Mouse (Mus musculus) kidney, embryonic 16.5 days (tissue): Measurements from ENCODE around the gene Gpr173. TPM values are rescaled to one million over a fixed set of nuclear protein-coding genes. Genes with fewer than 3 reads are reported as not detected.

Experiments
- ATAC-seq: fragments of 200-750 bp; cut with Nextera tagmentation; 2 replicates; pipeline ENCODE4 v1.8.0; 2017; ENCODE audit warnings: moderate TSS enrichment; ENCODE audit not compliant: low FRiP score, low TSS enrichment
- H3K27ac ChIP-seq: fragments of 300-500 bp; sonication (generic); 2 replicates; pipeline ENCODE4 v1.5.1; 2014; ENCODE audit warnings: low read length
- H3K27me3 ChIP-seq: fragments of 300-500 bp; sonication (generic); 2 replicates; pipeline ENCODE4 v1.6.1; 2014; ENCODE audit warnings: low read length, control low read depth, mixed read lengths; ENCODE audit not compliant: insufficient read depth
- H3K36me3 ChIP-seq: fragments of 300-500 bp; sonication (generic); 2 replicates; pipeline ENCODE4 v1.6.1; 2014; ENCODE audit warnings: low read length, control low read depth, mixed read lengths; ENCODE audit not compliant: insufficient read depth
- H3K4me1 ChIP-seq: fragments of 300-500 bp; sonication (generic); 2 replicates; pipeline ENCODE4 v1.6.1; 2014; ENCODE audit warnings: low read length, control low read depth, mixed read lengths; ENCODE audit not compliant: insufficient read depth
- H3K4me2 ChIP-seq: fragments of 300-500 bp; sonication (generic); replicated peaks from 2 replicates; pipeline ENCODE4 v1.6.1; 2014; ENCODE audit warnings: low read depth, low read length
- H3K4me3 ChIP-seq: fragments of 300-500 bp; sonication (generic); 2 replicates; pipeline ENCODE4 v1.5.1; 2014; ENCODE audit warnings: mild to moderate bottlenecking, low read length
- H3K9ac ChIP-seq: fragments of 300-500 bp; sonication (generic); replicated peaks from 2 replicates; pipeline ENCODE4 v1.6.1; 2014; ENCODE audit warnings: low read length
- H3K9me3 ChIP-seq: fragments of 300-500 bp; sonication (generic); 2 replicates; pipeline ENCODE4 v1.6.1; 2016; ENCODE audit warnings: low read length, control low read depth
- WGBS: fragments of 180-500 bp; shearing (Covaris S2); extraction: QIAGEN DNeasy Blood & Tissue Kit; methylation state at CpG from one replicate; pipeline ENCODE4 v1.1.7; 2014; 5-methylcytosine and 5-hydroxymethylcytosine counted together
- polyA plus RNA-seq: library from polyadenylated mRNA; unstranded; fragments of >200 nt; fragmentation: Nextera tagmentation; extraction: Ambion mirVana; gene quantifications from 2 replicates; pipeline ENCODE4 v1.2.1, GENCODE M21; 2015

Gene Gpr173
- 3.8 and 6.0 TPM in 2 replicates for polyA plus RNA-seq

DNA sequence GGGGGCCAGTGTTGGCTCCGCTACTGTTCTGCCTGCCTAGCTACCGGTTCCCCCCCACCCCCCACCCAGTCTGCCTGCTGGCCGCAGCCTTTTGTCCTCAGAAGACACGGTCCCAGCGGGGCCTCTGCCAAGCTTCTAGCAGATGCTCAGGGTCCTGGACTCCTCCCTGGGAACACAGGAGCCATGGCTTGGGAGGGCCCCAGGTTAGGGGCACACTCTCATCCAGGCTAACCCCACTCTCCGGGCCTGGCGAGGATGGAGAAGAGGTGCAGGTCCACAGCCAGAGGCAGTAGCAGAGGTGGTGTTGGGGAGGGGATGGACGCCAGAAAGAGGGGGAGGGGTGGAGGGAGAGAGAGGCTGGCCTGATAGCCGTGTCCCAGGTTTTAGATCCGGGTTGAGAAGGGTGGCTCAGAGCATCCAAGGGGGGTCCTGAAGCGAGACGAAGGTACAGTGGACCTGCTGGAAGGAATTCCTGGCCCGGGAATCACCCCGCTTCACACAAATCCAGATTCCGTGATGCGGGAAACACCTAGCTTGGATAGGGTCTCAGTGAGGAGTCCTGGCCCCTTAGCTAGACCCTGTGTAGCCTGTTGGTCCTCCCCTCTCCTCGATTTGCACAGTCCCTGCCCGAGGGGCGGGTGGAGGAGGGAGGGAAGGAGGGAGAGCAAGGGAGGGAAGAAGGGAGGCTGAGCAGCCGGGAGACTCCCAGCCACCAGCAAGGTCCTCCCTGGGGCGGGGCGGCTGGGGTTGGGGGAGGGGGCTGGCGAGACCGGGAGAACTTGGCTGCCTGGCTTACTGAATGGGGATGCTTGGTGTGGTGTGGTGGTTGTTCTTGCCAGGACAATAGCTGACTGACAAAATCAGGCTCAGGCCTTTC lies at the start of gene Gpr173:
Gene Gpr173 (minus strand): TSS at position 308 of the 877 bp plus-strand sequence.
- Histone ChIP-seq H3K27me3 (peaks cover 31% of the 10 kb centered on the region; the same call in 1 of the 2 replicates), H3K36me3 (no peaks in the 10 kb centered on the region), H3K4me1 (no peaks in the 10 kb centered on the region), H3K9me3 (no peaks in the 10 kb centered on the region), H3K4me3 (peak within 1 kb of the TSS; percentile 62), H3K9ac (peak within 1 kb of the TSS; percentile 69), H3K27ac (peak within 1 kb of the TSS; percentile 43; the same call in 1 of the 2 replicates), H3K4me2 (peak within 1 kb of the TSS; percentile 55)
- ATAC-seq: peak; percentile 98
- 21% methylated on average over 22 of the region's 24 CpGs for WGBS

DNA sequence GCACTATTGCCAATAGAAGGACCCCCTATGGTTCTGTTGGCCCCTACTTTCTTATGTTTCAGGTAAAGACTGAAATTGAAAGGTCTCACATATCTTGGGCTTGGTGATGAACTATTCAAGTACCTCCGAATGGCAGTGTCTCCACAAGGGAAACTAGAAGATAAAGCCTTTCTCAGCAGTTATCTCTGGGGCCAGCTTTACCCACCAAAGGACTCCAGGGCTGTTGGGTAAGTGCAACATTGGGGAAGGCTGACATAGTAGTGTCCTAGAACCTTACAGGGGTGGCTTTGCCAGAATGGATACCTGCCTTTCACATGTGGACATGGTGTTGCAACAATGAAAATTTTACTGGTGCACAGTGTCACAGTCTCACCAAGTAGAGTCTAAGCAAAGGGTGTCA lies 34.7 kb upstream of the Gpr173 start:
- Histone ChIP-seq H3K4me1 (no peaks in the 10 kb centered on the region), H3K27me3 (peaks cover 35% of the 10 kb centered on the region), H3K4me2 (no peak overlapping the region)

DNA sequence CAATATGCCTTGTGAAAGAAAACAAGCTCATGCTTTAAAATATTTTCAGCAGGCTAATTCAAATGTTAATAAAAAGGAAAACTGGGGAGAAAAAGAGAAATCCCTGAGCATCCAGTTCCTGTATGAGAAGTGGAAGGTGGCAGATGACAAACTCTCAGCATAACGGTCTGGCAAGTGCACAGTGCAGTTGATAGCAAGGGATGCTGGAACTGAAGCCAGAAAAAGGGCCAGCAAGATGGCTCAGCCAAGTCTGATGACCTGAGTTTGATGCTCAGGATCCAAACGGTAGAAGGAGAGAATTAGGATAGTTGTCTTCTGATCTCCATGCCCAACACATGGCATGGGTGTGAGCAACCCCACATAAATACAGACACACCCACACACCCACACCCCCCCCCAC lies 31.6 kb upstream of the Gpr173 start:
- H3K36me3 ChIP-seq: no peaks in the 10 kb centered on the region
- ATAC-seq: no peak
- WGBS: 77% methylated on average over 2 of the region's 2 CpGs

More for the DNA sequence above, 34.7 kb upstream of the Gpr173 start:
- Histone ChIP-seq H3K36me3 (no peaks in the 10 kb centered on the region), H3K9ac (no peak overlapping the region), H3K9me3 (no peaks in the 10 kb centered on the region), H3K4me3 (no peak overlapping the region), H3K27ac (no peak overlapping the region)
- WGBS: 94% methylated on average over 1 of the region's 1 CpGs
- ATAC-seq: no peak

DNA sequence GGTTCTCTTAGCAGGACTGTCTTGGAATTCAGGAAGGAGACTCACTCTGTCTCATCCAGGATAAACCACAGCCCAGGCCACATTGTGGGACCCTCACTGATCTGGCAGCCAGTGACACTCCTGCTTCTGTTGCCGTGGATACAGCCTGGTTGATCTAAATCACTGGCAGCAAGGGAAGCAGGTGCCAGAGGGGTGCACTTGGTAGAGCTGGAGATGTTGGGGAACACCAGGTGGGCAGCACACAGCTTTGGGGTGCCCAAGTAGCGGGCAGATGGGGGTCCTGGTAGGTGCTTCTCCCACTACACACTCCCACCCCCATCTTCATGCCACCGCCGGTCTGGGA lies 479 bp downstream of the Gpr173 start:
- Histone ChIP-seq H3K4me3 (peak overlapping the region; percentile 62), H3K27me3 (peaks cover 29% of the 10 kb centered on the region; the same call in 1 of the 2 replicates), H3K27ac (no peak overlapping the region), H3K4me2 (peak overlapping the region; percentile 55), H3K4me1 (no peaks in the 10 kb centered on the region), H3K36me3 (no peaks in the 10 kb centered on the region), H3K9ac (peak overlapping the region; percentile 69), H3K9me3 (no peaks in the 10 kb centered on the region)
- 20% methylated on average over 4 of the region's 4 CpGs for WGBS
- ATAC-seq: peak; percentile 8; the same call in 1 of the 2 replicates

More for the DNA sequence above, 31.6 kb upstream of the Gpr173 start:
- Histone ChIP-seq H3K9ac (no peak overlapping the region), H3K27me3 (peaks cover 36% of the 10 kb centered on the region), H3K4me2 (no peak overlapping the region), H3K4me1 (no peaks in the 10 kb centered on the region), H3K27ac (no peak overlapping the region), H3K9me3 (no peaks in the 10 kb centered on the region), H3K4me3 (no peak overlapping the region)

DNA sequence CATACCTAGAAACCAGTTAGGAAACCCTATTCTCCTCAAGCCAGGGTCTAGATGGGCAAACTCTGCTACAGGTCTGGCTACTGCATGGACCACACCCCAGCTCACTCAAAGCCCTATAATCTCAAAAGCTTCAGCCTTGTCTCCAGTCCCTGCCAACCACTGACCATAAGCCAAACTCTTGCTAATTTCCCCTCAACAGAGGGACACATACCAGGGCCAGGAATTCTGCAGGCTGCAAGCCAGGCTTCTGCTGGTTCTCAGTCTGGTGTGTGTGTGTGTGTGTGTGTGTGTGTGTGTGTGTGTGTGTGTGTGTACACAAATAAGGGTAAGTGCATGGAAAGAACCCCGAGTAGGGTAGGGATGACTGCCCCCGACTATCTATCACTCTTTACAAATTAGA lies 2.1 kb downstream of the Gpr173 start:
- no peak overlapping the region for H3K27ac ChIP-seq
- 71% methylated on average over 2 of the region's 2 CpGs for WGBS
- peaks cover 32% of the 10 kb centered on the region; the same call in 1 of the 2 replicates for H3K27me3 ChIP-seq
- H3K4me3 ChIP-seq: no peak overlapping the region
- H3K36me3 ChIP-seq: no peaks in the 10 kb centered on the region
- H3K4me2 ChIP-seq: no peak overlapping the region
- no peak overlapping the region for H3K9ac ChIP-seq
- H3K4me1 ChIP-seq: no peaks in the 10 kb centered on the region
- no peaks in the 10 kb centered on the region for H3K9me3 ChIP-seq
- no peak for ATAC-seq

DNA sequence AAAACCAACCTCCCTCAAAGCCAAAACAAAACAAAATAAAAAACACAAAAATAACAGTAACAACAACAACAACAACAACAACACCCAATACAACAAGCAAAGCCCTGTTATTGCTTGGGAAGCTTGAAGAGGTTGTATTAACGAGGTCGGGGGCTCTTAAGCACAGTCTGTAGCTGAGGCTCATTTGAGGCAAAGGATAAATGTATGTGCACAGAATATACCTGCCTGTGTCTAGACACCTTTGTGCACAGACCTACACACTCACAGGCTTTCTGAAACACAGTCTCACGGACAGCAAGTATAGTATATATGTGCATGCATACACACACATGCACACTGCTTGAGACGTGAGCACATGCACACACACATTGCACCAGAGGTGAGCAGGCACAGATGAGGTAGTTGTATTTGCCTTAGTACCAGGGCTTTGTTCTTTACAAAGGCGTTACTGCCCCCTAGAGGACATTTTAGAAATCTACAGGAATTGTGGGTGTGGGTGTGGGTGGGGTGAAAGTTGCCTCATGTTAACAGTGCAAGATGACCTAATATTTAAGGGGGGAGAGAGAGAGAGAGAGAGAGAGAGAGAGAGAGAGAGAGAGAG lies 15.9 kb downstream of the Gpr173 start:
- H3K4me2 ChIP-seq: no peak overlapping the region
- no peak overlapping the region for H3K4me3 ChIP-seq
- H3K4me1 ChIP-seq: no peaks in the 10 kb centered on the region
- H3K27ac ChIP-seq: no peak overlapping the region
- H3K36me3 ChIP-seq: no peaks in the 10 kb centered on the region
- no peak overlapping the region for H3K9ac ChIP-seq
- H3K27me3 ChIP-seq: peaks cover 2% of the 10 kb centered on the region; the same call in 1 of the 2 replicates
- 0 out of 2 replicates have a peak, but pooled peaks have one; percentile 70 for ATAC-seq
- WGBS: 29% methylated on average over 5 of the region's 5 CpGs
- H3K9me3 ChIP-seq: no peaks in the 10 kb centered on the region

DNA sequence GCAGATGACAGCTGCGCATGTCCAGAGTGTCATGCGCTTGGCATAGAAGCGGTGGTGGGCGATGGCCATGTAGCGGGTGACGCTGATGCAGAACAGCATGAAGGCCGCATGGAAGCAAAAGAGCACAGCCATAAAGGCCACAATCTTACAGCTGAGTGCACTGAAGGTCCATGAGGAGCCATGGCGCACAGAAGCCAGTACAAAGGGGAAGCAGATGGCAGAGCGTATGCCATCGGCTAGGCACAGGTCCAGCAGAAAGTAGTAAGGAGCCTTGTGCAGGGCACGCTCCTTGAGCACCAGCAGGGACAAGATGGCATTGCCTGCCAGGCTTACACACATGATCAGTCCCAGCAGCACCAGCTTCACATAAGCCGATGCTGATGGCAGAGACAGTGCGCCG lies 21.5 kb downstream of the Gpr173 start:
- Histone ChIP-seq H3K9ac (no peak overlapping the region), H3K27me3 (peaks cover 32% of the 10 kb centered on the region; the same call in 1 of the 2 replicates), H3K27ac (no peak overlapping the region), H3K36me3 (no peaks in the 10 kb centered on the region), H3K9me3 (no peaks in the 10 kb centered on the region), H3K4me3 (no peak overlapping the region), H3K4me2 (no peak overlapping the region), H3K4me1 (no peaks in the 10 kb centered on the region)
- no peak for ATAC-seq
- WGBS: 97% methylated on average over 14 of the region's 14 CpGs

DNA sequence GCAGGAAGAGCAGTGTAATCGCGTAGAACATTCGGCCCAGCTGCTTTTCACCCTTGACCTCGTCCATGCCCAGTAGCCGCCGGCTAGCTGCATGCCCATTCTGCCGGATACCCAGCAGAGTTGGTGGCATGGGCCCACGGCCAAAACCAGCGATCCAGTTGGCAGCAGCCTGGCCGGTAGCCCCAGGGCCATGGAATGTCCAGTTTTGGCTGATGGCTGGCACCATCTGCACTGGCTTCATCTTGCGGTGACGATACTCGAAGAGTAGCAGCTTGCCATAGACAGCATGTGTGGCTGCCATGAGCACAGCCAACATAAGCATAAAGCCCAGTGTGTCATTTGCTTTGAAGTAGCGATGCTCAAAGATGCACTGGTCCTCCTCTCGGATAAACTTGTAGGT lies 21.9 kb downstream of the Gpr173 start:
- H3K4me2 ChIP-seq: no peak overlapping the region
- WGBS: 90% methylated on average over 15 of the region's 15 CpGs

DNA sequence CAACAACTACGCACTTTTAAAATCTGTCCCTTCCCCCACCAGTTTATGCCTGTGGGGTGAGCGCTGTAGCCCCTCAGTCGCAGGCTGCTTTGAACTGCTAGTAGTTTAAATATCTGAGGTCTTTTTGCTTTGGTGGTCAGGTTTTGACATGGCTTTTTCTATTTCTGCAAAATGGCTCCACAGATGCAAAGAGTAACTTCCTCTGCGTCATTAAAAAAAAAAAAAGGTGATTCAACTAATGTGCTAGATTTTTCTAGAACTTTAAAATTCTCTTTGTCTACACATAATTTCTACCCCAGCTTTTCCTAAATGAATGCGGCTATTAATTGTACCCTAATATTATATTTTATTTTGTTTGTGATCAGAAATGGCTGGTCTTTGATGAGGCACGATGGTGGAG lies 25.6 kb downstream of the Gpr173 start:
- peak overlapping the region; percentile 65 for H3K4me3 ChIP-seq
- H3K27me3 ChIP-seq: peaks cover 58% of the 10 kb centered on the region; the same call in 1 of the 2 replicates
- H3K27ac ChIP-seq: peak overlapping the region; percentile 88

More for the DNA sequence above, 21.9 kb downstream of the Gpr173 start:
- Histone ChIP-seq H3K36me3 (no peaks in the 10 kb centered on the region), H3K27me3 (peaks cover 36% of the 10 kb centered on the region; the same call in 1 of the 2 replicates), H3K9me3 (no peaks in the 10 kb centered on the region), H3K4me1 (no peaks in the 10 kb centered on the region), H3K4me3 (no peak overlapping the region), H3K9ac (no peak overlapping the region), H3K27ac (no peak overlapping the region)
- ATAC-seq: no peak

More for the DNA sequence above, 25.6 kb downstream of the Gpr173 start:
- peaks cover 7% of the 10 kb centered on the region; the same call in 1 of the 2 replicates for H3K4me1 ChIP-seq
- H3K4me2 ChIP-seq: peak overlapping the region; percentile 53
- H3K9ac ChIP-seq: peak overlapping the region; percentile 44; the same call in 1 of the 2 replicates
- H3K9me3 ChIP-seq: no peaks in the 10 kb centered on the region
- no peak for ATAC-seq
- 36% methylated on average over 6 of the region's 6 CpGs for WGBS
- H3K36me3 ChIP-seq: peaks cover 19% of the 10 kb centered on the region
